Mouse (Mus musculus): ENCODE data around the gene Bcl9. TPM values are rescaled to one million over a fixed set of nuclear protein-coding genes. Genes with fewer than 3 reads are reported as not detected.

Bcl9 gene
- polyA plus RNA-seq, 1 experiment: 0.05 TPM

DNA sequence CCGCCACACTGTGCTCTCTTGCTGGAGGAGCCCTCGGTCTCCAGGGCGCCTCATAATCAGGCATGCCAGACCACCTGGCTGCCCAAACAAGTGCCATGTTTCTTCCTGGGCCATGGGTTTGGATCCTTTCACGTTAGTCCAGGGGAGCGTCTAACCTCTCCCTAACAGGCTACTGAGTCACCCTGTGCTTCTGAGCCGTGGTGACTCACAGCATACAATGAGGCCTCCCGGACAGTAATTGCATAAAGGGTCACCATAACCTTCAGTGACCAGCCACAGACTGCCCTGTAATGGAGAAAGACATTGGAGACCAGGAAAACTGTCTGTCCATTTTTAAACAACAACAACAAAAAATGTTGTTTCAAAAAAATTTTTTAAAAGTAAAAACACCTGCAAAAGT, 2.7 kb upstream of the Bcl9 start:
- no peak overlapping the region for H3K4me3 ChIP-seq (replicated peaks)
- no peaks in the 10 kb centered on the region; the same call in 1 of the 2 replicates for H3K9me3 ChIP-seq (ENCODE audit: control insufficient read depth, low read length)
- no peaks in the 10 kb centered on the region for H3K36me3 ChIP-seq (ENCODE audit: control insufficient read depth)
- H3K4me1 ChIP-seq (ENCODE audit: control insufficient read depth): no peaks in the 10 kb centered on the region
- TF ChIP-seq GATA1 (IDR thresholded peaks at IDR 0.05; ENCODE audit: low read length): no peak
- TF ChIP-seq TAL1 (IDR thresholded peaks at IDR 0.05; ENCODE audit: low read length): no peak
- H3K27me3 ChIP-seq (ENCODE audit: control insufficient read depth): peaks cover 2% of the 10 kb centered on the region

DNA sequence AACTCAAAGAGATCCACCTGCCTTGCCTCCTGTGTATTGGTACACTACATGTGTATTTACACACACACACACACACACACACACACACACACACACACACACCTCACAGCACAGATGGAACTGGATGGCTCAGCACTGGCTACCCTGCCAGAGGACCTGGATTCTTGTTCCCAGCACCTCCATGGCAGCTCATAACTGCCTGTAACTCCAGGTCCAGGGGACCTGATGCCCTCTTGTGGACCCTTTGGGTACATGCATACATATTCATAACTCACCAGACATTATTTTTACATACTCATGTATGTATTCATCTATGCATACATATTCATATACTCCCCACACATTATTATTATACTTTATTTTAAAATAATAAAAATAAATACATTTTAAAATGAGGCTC, 2.2 kb upstream of the Bcl9 start:
- TF ChIP-seq TAL1 (IDR thresholded peaks at IDR 0.05; ENCODE audit: low read length) (no peak), GATA1 (IDR thresholded peaks at IDR 0.05; ENCODE audit: low read length) (no peak)
- Histone ChIP-seq H3K9me3 (ENCODE audit: control insufficient read depth, low read length) (no peaks in the 10 kb centered on the region; the same call in 1 of the 2 replicates), H3K4me1 (ENCODE audit: control insufficient read depth) (no peaks in the 10 kb centered on the region), H3K4me3 (replicated peaks) (no peak overlapping the region), H3K27me3 (ENCODE audit: control insufficient read depth) (peaks cover 2% of the 10 kb centered on the region), H3K36me3 (ENCODE audit: control insufficient read depth) (no peaks in the 10 kb centered on the region)

DNA sequence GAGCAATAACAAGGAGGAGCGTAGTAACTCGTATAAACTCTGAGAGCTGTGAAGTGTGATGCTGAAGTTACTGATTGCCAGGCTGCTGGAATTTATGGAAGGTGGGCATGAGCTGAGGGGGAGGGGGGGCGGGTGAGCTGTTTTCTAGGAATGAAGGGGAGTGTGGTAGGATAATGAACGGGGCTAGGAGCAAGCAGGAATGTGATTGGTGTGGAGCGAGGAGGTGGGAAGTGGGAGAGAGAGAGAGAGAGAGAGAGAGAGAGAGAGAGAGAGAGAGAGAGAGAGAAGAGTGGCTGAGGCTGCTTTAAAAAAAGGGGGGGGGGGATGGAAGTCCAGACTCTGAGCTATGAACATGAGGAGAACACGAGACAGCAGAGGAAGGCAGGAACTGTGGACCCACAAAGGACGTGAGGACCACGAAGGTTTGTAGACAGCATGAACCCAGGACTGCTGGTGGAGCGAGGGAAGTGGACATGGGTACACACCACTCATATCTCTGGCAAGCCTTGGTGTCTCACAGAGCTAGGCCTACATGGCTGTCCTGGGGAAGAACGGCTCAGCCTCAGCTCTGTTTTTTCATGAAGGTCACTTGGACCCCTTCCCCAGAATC, 1.2 kb upstream of the Bcl9 start:
- TF ChIP-seq TAL1 (IDR thresholded peaks at IDR 0.05; ENCODE audit: low read length) (no peak), GATA1 (IDR thresholded peaks at IDR 0.05; ENCODE audit: low read length) (no peak)
- H3K4me1 ChIP-seq (ENCODE audit: control insufficient read depth): no peaks in the 10 kb centered on the region
- no peaks in the 10 kb centered on the region for H3K36me3 ChIP-seq (ENCODE audit: control insufficient read depth)
- H3K9me3 ChIP-seq (ENCODE audit: control insufficient read depth, low read length): no peaks in the 10 kb centered on the region; the same call in 1 of the 2 replicates
- H3K4me3 ChIP-seq (replicated peaks): no peak overlapping the region
- peaks cover 2% of the 10 kb centered on the region for H3K27me3 ChIP-seq (ENCODE audit: control insufficient read depth)

DNA sequence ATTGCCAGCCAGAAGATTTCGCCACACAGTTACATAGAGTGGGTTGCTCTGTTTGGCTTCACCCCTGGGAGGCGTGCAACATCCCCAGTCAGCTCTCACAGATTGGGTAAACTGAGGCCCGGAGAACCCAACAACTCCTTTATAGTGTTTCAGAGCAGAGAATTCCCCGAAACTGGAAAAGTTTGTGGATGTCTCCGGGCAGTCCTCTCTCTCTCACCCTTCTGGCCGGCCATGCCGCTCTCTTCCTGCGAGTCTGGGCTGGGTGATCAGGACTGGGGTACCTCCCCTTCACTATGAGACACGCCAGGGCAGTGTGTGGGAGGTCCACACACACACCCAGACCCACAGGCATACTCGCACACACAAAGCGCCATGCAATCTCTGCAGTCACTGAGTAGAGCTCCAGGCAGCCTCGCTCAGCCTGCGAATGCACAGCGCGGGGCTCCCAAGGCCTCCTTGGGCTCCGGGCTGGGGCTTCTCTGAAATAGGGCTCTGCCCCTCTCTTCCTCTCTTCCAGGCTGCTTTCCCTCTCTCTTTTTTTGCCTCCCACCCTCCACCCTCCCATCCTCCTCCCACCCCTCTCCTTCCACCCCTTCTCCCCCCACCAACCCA, 670 bp downstream of the Bcl9 start:
- H3K27me3 ChIP-seq (ENCODE audit: control insufficient read depth): peaks cover 2% of the 10 kb centered on the region
- peak overlapping the region; percentile 42 for H3K4me3 ChIP-seq (replicated peaks)
- H3K4me1 ChIP-seq (ENCODE audit: control insufficient read depth): no peaks in the 10 kb centered on the region
- no peak for TF ChIP-seq GATA1 (IDR thresholded peaks at IDR 0.05; ENCODE audit: low read length)
- no peak for TF ChIP-seq TAL1 (IDR thresholded peaks at IDR 0.05; ENCODE audit: low read length)
- H3K9me3 ChIP-seq (ENCODE audit: control insufficient read depth, low read length): no peaks in the 10 kb centered on the region; the same call in 1 of the 2 replicates
- no peaks in the 10 kb centered on the region for H3K36me3 ChIP-seq (ENCODE audit: control insufficient read depth)

DNA sequence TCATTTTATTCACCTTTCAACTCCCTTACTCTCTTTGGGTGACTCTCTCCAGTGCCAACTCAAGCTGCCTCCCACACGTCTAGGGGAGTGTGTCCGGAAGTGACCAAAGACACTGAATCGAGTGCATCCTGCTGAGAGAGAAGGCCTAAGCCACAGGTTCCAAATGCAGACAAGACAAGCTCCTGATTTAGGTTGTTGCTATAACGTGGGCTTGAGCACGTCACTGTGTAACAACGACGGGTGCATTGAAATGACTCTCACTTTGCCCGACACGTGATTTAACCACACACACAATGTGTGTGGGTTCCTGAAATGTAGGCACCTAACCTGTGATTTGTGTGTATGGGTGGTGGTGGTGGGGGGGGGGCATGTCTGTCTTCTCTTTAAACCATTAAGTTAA, 3.4 kb downstream of the Bcl9 start:
- no peaks in the 10 kb centered on the region; the same call in 1 of the 2 replicates for H3K9me3 ChIP-seq (ENCODE audit: control insufficient read depth, low read length)

DNA sequence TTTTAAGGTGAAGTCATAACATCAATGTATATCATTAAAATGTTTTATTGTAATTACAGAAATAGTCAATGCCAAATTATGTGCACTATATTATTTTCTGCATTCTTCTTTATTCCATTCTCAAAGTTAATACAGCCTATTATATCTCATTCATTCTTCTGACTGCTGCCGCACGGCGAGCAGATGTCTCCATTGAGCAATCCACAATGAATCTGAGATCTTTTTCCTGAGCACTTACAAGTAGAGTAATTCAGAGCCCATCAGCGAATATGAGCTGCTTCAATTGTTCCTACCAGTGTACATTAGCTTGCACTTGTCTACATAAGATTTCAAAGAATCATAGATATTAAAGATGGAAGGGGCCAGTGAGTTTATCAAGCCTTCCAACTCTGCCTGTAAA, 12.8 kb downstream of the Bcl9 start:
- no peak for TF ChIP-seq TAL1 (IDR thresholded peaks at IDR 0.05; ENCODE audit: low read length)
- no peak for TF ChIP-seq GATA1 (IDR thresholded peaks at IDR 0.05; ENCODE audit: low read length)

More for the DNA sequence above, 3.4 kb downstream of the Bcl9 start:
- H3K27me3 ChIP-seq (ENCODE audit: control insufficient read depth): peaks cover 2% of the 10 kb centered on the region
- H3K4me1 ChIP-seq (ENCODE audit: control insufficient read depth): no peaks in the 10 kb centered on the region
- TF ChIP-seq TAL1 (IDR thresholded peaks at IDR 0.05; ENCODE audit: low read length) (no peak), GATA1 (IDR thresholded peaks at IDR 0.05; ENCODE audit: low read length) (no peak)
- H3K4me3 ChIP-seq (replicated peaks): no peak overlapping the region
- H3K36me3 ChIP-seq (ENCODE audit: control insufficient read depth): no peaks in the 10 kb centered on the region

DNA sequence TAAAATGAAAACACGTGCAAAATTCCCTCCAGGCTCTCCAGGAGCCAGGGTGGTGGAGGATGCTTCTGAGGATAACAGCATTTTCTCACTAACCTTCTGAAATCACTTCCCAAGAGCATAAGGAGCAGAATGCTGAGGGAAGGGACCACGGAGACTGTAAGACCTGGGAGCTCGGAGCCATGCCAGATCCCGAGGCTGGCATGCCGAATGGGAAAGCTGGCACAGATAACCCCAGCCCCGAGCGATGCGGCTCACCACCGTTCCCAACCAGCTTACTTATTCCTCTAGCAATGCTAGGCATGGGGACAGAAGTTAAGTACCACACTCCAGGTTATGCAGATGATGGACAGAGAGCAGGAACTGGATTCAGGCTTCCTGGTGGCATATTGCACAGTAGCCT, 13.7 kb downstream of the Bcl9 start:
- Histone ChIP-seq H3K4me1 (ENCODE audit: control insufficient read depth) (no peaks in the 10 kb centered on the region), H3K36me3 (ENCODE audit: control insufficient read depth) (no peaks in the 10 kb centered on the region), H3K9me3 (ENCODE audit: control insufficient read depth, low read length) (no peaks in the 10 kb centered on the region), H3K4me3 (replicated peaks) (no peak overlapping the region), H3K27me3 (ENCODE audit: control insufficient read depth) (no peaks in the 10 kb centered on the region)
- no peak for TF ChIP-seq TAL1 (IDR thresholded peaks at IDR 0.05; ENCODE audit: low read length)
- no peak for TF ChIP-seq GATA1 (IDR thresholded peaks at IDR 0.05; ENCODE audit: low read length)

More for the DNA sequence above, 12.8 kb downstream of the Bcl9 start:
- H3K9me3 ChIP-seq (ENCODE audit: control insufficient read depth, low read length): no peaks in the 10 kb centered on the region
- no peak overlapping the region for H3K4me3 ChIP-seq (replicated peaks)
- H3K4me1 ChIP-seq (ENCODE audit: control insufficient read depth): no peaks in the 10 kb centered on the region
- H3K27me3 ChIP-seq (ENCODE audit: control insufficient read depth): no peaks in the 10 kb centered on the region
- no peaks in the 10 kb centered on the region for H3K36me3 ChIP-seq (ENCODE audit: control insufficient read depth)

DNA sequence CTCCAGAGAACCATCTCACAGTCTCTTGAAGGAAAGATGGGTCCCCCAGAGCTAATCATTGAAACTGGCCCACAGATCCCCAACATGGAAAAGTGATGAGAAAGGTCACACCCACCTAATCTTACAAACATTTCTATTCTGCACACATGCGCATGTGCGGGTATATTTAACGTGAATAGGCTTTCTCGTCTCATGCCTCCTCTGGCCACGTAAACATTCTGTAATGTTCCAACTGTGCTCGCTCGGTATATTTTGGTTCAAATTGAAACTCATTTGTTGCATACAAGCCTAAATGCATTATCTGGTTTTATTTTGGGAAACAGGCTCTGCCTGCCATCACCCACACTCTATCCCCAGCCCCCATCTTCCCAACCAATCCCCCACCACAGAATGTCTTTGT, 16.3 kb downstream of the Bcl9 start:
- H3K27me3 ChIP-seq (ENCODE audit: control insufficient read depth): no peaks in the 10 kb centered on the region

DNA sequence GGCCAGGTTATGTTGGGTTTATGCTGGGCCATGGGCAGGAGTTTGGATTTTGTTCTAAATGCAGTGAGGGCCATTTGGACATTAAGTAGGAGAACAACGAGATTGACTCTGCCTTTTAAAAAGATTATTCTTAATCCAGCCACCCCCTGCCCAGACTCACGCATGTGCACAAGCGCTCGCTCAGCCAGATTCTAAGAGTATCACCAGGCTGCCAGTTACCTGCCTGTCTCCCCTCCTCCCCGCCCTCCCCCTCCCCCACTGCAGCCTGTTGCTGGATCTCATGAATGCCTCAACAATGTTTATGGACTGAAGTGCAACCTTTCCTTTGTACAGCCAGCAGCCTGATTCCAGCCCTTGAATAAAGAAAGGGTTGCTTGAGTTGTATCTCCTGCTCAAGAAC, 22.0 kb downstream of the Bcl9 start:
- Histone ChIP-seq H3K4me3 (replicated peaks) (no peak overlapping the region), H3K9me3 (ENCODE audit: control insufficient read depth, low read length) (no peaks in the 10 kb centered on the region), H3K27me3 (ENCODE audit: control insufficient read depth) (no peaks in the 10 kb centered on the region), H3K4me1 (ENCODE audit: control insufficient read depth) (no peaks in the 10 kb centered on the region), H3K36me3 (ENCODE audit: control insufficient read depth) (no peaks in the 10 kb centered on the region)
- TF ChIP-seq TAL1 (IDR thresholded peaks at IDR 0.05; ENCODE audit: low read length): no peak
- TF ChIP-seq GATA1 (IDR thresholded peaks at IDR 0.05; ENCODE audit: low read length): no peak

More for the DNA sequence above, 16.3 kb downstream of the Bcl9 start:
- H3K9me3 ChIP-seq (ENCODE audit: control insufficient read depth, low read length): no peaks in the 10 kb centered on the region
- H3K4me1 ChIP-seq (ENCODE audit: control insufficient read depth): no peaks in the 10 kb centered on the region
- TF ChIP-seq GATA1 (IDR thresholded peaks at IDR 0.05; ENCODE audit: low read length) (no peak), TAL1 (IDR thresholded peaks at IDR 0.05; ENCODE audit: low read length) (no peak)
- H3K36me3 ChIP-seq (ENCODE audit: control insufficient read depth): no peaks in the 10 kb centered on the region
- H3K4me3 ChIP-seq (replicated peaks): no peak overlapping the region

All from erythroblast, embryonic 14.5 days (primary cell).